Mouse (Mus musculus): ENCODE data around the gene Chst12. TPM values are rescaled to one million over a fixed set of nuclear protein-coding genes. Genes with fewer than 3 reads are reported as not detected.
"Not testable (repeated sequence)": the region's sequence is repeated elsewhere in the genome, so short reads cannot be mapped to it uniquely, and the experiment has no call there.

Gene Chst12
- 28.8 and 30.2 TPM in 2 replicates for total RNA-seq (2015; ENCODE audit: low replicate concordance)
- total RNA-seq (2017; ENCODE audit: low replicate concordance) = 7.8 and 11.2 TPM in 2 replicates

DNA sequence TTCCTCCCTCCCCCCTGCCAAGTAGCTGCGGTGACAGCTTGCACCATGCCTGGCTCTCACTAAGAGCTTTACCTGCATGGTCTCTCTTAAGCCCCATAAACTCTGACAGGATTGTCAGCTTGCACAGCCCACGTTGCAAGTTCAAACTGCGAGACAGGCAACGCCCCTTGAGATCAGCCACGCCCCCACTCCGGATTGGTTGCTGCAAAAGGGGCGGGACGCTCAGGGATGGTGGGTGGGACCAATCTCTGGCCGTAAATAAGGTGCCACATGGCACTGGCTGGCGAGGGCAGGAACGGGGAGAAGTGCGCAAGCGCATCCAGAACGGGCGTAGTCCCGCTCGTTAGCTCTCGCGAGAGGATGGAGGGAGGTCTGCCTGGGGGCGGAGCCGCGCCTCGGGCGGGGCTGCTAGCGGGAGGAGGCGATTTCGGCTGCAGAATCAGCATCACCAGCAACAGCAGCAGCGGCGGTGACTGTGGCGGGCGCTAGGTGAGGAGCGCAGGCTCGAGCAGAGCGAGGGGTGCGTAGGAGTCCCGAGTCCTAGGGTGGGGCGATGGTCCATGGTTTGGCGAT is at the start of gene Chst12:
Chst12 (plus strand) TSS at position 343 of the 573 bp plus-strand sequence.
- peak; percentile 89 for ATAC-seq (replicated peaks; ENCODE audit: low FRiP score, poor library complexity, severe bottlenecking)

DNA sequence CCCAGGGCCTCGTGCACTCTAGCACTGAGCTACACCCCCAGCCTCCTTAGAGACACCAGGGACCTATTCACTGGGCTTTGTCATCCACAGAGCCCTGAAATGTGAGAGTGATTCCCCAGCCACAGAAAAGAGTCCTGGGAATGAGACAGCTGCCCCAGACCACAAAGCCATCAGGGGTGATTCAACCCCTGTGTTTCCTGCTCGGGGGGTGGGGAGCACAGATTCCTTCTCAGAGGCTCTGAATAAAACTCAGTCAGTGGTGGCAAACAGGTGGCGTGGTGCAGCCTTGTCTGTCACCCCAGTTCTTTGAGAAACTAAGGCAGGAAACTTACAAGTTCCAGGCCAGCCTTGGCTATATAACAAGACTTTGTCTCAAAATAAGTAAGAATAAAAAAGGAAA is 43.9 kb upstream of the Chst12 start:
- ATAC-seq (replicated peaks; ENCODE audit: low FRiP score, poor library complexity, severe bottlenecking) = no peak

DNA sequence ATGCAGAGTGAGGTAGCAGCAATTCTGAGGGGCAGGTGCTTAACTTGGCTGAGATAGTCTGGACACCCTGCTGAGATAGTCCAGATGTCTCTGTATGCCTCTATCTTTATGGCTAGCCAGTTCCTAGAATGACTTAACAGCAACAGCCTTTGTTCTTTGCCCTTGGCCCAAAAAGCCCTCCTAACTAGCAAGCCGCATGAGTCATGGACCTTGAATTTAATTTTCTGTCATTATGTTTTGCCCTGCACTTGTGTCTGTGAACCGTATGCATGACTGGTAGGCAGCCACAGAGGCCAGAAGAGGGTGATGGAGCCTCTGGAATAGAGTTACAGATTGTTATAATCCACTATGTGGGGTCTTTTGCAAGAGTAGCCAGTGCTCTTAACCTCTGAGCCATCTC is 42.2 kb upstream of the Chst12 start:
- ATAC-seq (replicated peaks; ENCODE audit: low FRiP score, poor library complexity, severe bottlenecking) = not testable (repeated sequence)

GRCm38 (mm10) chr5:140464943-140465342 is 40.4 kb upstream of the Chst12 start:
- no peak for ATAC-seq (replicated peaks; ENCODE audit: low FRiP score, poor library complexity, severe bottlenecking)

- 0 out of 2 replicates have a peak, but pooled peaks have one; percentile 50 for ATAC-seq (replicated peaks; ENCODE audit: low FRiP score, poor library complexity, severe bottlenecking)
Observed at GRCm38 (mm10) chr5:140472336-140472735, 33.0 kb upstream of the Chst12 start.

- ATAC-seq (replicated peaks; ENCODE audit: low FRiP score, poor library complexity, severe bottlenecking) = no peak
Observed at GRCm38 (mm10) chr5:140481458-140481857, 23.9 kb upstream of the Chst12 start.

DNA sequence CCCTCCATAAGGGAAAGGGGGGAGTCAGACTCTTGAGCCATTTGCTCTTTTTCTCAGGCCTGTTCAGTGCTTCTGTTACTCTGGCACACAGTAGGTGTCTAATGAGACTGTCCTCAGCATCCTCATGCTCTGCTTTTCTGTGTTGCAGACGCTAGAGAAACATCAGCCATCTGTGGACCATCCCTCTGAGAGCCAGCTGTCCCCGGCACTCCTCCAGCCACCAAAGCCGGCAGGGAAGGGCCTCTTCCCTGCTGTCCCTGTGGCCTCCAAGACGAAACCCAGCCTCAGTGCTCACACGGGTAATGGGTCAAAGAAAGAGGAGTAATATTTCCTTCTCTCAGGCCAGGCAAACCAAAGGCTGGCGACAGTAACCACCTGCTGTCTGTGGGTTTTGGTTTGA is 14.2 kb upstream of the Chst12 start:
- no peak for ATAC-seq (replicated peaks; ENCODE audit: low FRiP score, poor library complexity, severe bottlenecking)

DNA sequence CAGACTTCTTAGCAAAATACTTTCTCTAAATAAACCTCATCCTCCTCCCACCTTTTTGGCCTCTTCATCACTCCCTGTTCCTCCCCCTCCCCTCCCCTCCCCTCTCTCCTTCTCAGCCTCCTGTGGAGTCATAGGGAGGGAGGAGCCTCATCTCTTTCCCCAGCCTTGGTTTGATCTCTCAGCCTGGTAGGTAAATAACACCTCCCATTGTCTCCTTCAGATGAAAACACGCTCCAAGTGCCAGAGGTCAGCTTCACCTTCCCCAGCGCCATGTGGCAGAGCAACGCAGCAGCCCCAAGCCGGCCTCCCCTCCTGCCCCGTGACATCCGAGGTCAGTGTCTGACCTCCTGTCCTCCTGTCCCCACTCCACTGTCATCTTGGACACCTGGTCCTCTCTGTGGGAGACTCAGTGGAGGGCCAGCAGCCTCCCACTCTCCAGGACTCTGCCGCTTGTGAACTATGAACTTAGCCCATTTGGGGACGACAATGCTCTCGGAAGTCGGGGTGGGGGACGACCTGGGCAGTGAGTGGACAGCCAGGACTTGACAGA is 12.6 kb upstream of the Chst12 start:
- ATAC-seq (replicated peaks; ENCODE audit: low FRiP score, poor library complexity, severe bottlenecking) = no peak

GRCm38 (mm10) chr5:140498176-140498575 is 7.2 kb upstream of the Chst12 start:
- ATAC-seq (replicated peaks; ENCODE audit: low FRiP score, poor library complexity, severe bottlenecking) = no peak

DNA sequence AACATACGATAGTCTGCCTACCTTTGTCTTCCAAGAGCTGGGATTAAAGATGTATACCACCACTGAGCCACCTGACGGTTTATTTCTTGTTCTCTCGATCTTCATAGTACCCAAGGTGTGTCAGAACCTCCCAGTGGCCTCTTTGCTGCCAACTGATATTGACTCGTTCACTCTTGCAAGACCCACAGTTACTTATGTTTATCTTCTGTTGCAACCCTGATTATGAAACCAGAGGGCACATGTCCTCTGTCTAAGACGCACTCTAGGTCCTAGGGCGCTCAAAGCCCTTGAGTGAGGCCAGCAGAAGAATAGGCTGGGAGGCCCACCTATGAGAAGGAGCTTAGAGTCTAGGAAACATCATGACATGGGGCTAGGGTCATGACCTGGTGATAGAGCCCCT is 4.6 kb upstream of the Chst12 start:
- no peak for ATAC-seq (replicated peaks; ENCODE audit: low FRiP score, poor library complexity, severe bottlenecking)

GRCm38 (mm10) chr5:140501982-140502836 is 3.1 kb upstream of the Chst12 start:
- ATAC-seq (replicated peaks; ENCODE audit: low FRiP score, poor library complexity, severe bottlenecking) = no peak

GRCm38 (mm10) chr5:140502925-140503324 is 2.4 kb upstream of the Chst12 start:
- not testable (repeated sequence) for ATAC-seq (replicated peaks; ENCODE audit: low FRiP score, poor library complexity, severe bottlenecking)

- no peak; the same call in 1 of the 2 replicates for ATAC-seq (replicated peaks; ENCODE audit: low FRiP score, poor library complexity, severe bottlenecking)
Observed at GRCm38 (mm10) chr5:140506096-140506794, 895 bp downstream of the Chst12 start.

- ATAC-seq (replicated peaks; ENCODE audit: low FRiP score, poor library complexity, severe bottlenecking) = no peak
Observed at GRCm38 (mm10) chr5:140507466-140508208, 2.3 kb downstream of the Chst12 start.

DNA sequence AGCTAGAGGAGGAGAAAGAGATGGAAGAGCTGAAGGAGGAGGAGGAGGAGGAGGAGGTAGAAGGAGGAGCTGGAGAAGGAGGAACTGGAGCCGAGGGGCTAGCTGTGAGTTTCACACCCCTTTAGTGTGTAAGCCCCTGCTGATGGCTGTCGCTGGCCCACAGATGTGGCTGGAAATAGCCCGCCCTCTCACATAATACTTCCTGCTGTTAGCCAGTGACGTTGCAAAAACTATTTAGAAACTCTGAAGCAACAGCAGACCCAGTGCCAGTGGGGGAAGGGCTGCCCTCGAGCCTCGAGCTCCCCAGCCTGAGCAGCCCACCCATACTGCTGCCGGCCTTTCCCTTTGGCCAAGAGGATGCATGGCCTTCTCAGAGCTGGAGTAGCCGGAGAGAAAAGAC is 3.3 kb downstream of the Chst12 start:
- ATAC-seq (replicated peaks; ENCODE audit: low FRiP score, poor library complexity, severe bottlenecking) = no peak

GRCm38 (mm10) chr5:140509204-140509603 is 3.9 kb downstream of the Chst12 start:
- no peak for ATAC-seq (replicated peaks; ENCODE audit: low FRiP score, poor library complexity, severe bottlenecking)

DNA sequence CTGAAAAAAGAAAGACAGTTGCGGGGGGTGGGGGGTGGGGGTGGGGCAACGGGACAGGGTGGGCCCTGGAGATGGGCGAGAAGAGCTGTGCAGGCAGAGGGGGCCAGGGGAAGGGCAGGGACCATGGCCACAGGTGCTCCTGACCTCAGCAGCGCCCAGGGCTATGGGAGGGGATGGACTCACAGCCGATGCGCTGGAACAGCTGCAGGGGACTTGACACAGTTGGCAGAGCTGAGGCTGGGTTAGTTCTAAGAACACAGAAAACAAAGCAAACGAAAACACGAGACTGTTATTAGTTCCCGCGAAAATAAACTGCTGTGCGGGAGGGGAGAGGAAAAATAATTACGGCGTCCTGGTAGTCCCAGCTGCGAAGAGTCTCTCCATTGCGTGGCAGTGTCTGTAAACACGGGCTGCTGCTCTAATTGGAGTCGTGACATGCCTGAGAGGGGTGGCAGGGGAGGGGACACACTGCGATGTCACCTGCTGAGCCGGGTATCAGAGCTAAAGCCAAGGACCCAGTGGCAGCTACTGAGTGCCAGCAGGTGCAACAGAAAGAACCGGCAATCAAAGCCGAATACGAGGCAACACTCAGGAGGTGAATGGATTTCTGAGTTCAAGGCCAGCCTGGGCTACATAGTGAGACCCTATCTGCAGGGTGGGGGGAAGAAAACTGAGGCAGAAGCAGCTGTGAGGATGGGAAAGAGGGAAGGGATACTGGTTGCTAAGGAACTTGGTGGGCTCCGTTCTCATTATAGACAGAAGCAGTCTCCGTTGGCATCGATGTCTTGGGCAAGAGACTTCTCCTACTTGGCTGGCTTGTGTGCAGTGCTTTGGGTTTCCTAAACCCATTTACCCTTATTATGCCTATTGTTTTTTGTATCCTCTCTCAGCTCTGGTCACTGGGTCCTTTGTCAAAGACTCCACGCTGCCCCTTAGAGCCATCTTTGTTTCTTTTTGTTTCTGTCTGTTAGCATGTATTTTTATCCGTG is 5.0 kb downstream of the Chst12 start:
- no peak for ATAC-seq (replicated peaks; ENCODE audit: low FRiP score, poor library complexity, severe bottlenecking)

GRCm38 (mm10) chr5:140513921-140514320 is 8.6 kb downstream of the Chst12 start:
- ATAC-seq (replicated peaks; ENCODE audit: low FRiP score, poor library complexity, severe bottlenecking) = no peak

Measured in erythroblast, adult 5-6 weeks (primary cell).